8 mouse cellular contexts compared by ENCODE assay signal in genomic region chr3:95141952-95142616, GRCm38 (mm10). TPM values are rescaled to one million over a fixed set of nuclear protein-coding genes. Genes with fewer than 3 reads are reported as not detected.
A peak's percentile ranks its signal among the peaks of the same experiment; 100 is the strongest.
DNase-seq lines count a peak whose midpoint lies in the region; ATAC-seq and TF ChIP-seq lines count a peak whose summit lies in the region.

Gene Tnfaip8l2, minus strand, starts transcription at chr3:95142360.

- no peak within 1 kb of the TSS for H3K27ac ChIP-seq in hindbrain, embryonic 16.5 days (ENCODE audit: low read depth, low read length)
- H3K27ac ChIP-seq in hindbrain, postnatal 0 days: no peak within 1 kb of the TSS
- peak within 1 kb of the TSS; percentile 14; the same call in 1 of the 2 replicates for H3K27ac ChIP-seq in lung, postnatal 0 days (ENCODE audit: low read length)
- peak within 1 kb of the TSS; percentile 21; the same call in 1 of the 2 replicates for H3K27ac ChIP-seq in stomach, embryonic 15.5 days

- no peaks in the 10 kb centered on the region for H3K27me3 ChIP-seq in hindbrain, embryonic 16.5 days (replicated peaks; ENCODE audit: control insufficient read depth, insufficient read depth, low read length)
- H3K27me3 ChIP-seq in hindbrain, postnatal 0 days (ENCODE audit: insufficient read depth, low read length): no peaks in the 10 kb centered on the region
- H3K27me3 ChIP-seq in lung, postnatal 0 days (replicated peaks; ENCODE audit: insufficient read depth, low read length): no peaks in the 10 kb centered on the region
- H3K27me3 ChIP-seq in stomach, embryonic 15.5 days (replicated peaks): no peaks in the 10 kb centered on the region

- H3K9me3 ChIP-seq in hindbrain, embryonic 16.5 days (ENCODE audit: control insufficient read depth, low read length): no peaks in the 10 kb centered on the region
- no peaks in the 10 kb centered on the region for H3K9me3 ChIP-seq in hindbrain, postnatal 0 days (ENCODE audit: low read length)
- H3K9me3 ChIP-seq in lung, postnatal 0 days (ENCODE audit: low read length): no peaks in the 10 kb centered on the region
- H3K9me3 ChIP-seq in stomach, embryonic 15.5 days: no peaks in the 10 kb centered on the region

- intact Hi-C loops in left cerebral cortex, postnatal 14 days (cut with DNase I): loop anchor here (2.0 to 5.0 kb wide), 2 partner anchors 75 to 120 kb away; partner anchors contain the start of gene Gabpb2

- H3K9ac ChIP-seq in hindbrain, embryonic 16.5 days (ENCODE audit: low read depth, low read length): no peak within 1 kb of the TSS
- no peak within 1 kb of the TSS for H3K9ac ChIP-seq in hindbrain, postnatal 0 days (replicated peaks; ENCODE audit: low read length)
- no peak within 1 kb of the TSS for H3K9ac ChIP-seq in lung, postnatal 0 days (replicated peaks; ENCODE audit: low read depth)
- no peak within 1 kb of the TSS for H3K9ac ChIP-seq in stomach, embryonic 15.5 days

- 87% methylated on average over 10 of the region's 10 CpGs for WGBS in hindbrain, embryonic 16.5 days
- 82% methylated on average over 10 of the region's 10 CpGs for WGBS in hindbrain, postnatal 0 days
- WGBS in lung, postnatal 0 days: 75% methylated on average over 10 of the region's 10 CpGs
- 83% methylated on average over 10 of the region's 10 CpGs for WGBS in stomach, embryonic 15.5 days

- no peak for TF ChIP-seq CTCF in hindbrain, postnatal 0 days (IDR thresholded peaks at IDR 0.05; ENCODE audit: low read depth)
- TF ChIP-seq CTCF in lung, postnatal 0 days (IDR thresholded peaks at IDR 0.05): no peak

- no peak for TF ChIP-seq EP300 in lung, postnatal 0 days (IDR thresholded peaks at IDR 0.05)

- no peak within 1 kb of the TSS for H3K4me2 ChIP-seq in hindbrain, embryonic 16.5 days (ENCODE audit: low read length)
- H3K4me2 ChIP-seq in hindbrain, postnatal 0 days (ENCODE audit: low read depth, low read length): no peak within 1 kb of the TSS
- no peak within 1 kb of the TSS for H3K4me2 ChIP-seq in lung, postnatal 0 days (replicated peaks; ENCODE audit: low read depth, low read length)
- no peak within 1 kb of the TSS for H3K4me2 ChIP-seq in stomach, embryonic 15.5 days

- H3K4me3 ChIP-seq in hindbrain, embryonic 16.5 days (ENCODE audit: low read length): no peak within 1 kb of the TSS
- H3K4me3 ChIP-seq in hindbrain, postnatal 0 days (ENCODE audit: low read length): no peak within 1 kb of the TSS
- no peak within 1 kb of the TSS for H3K4me3 ChIP-seq in lung, postnatal 0 days (ENCODE audit: low read depth, low read length)
- peak within 1 kb of the TSS; percentile 15; the same call in 1 of the 2 replicates for H3K4me3 ChIP-seq in stomach, embryonic 15.5 days (replicated peaks)

- ATAC-seq in hindbrain, embryonic 16.5 days: peak; percentile 57; the same call in 1 of the 2 replicates
- no peak for ATAC-seq in hindbrain, postnatal 0 days
- ATAC-seq in erythroid progenitor cell, adult 5-6 weeks (replicated peaks; ENCODE audit: low FRiP score, poor library complexity, severe bottlenecking): peak; percentile 85
- ATAC-seq in lung, postnatal 0 days: peak; percentile 50; the same call in 1 of the 2 replicates
- ATAC-seq in stomach, embryonic 15.5 days (ENCODE audit: insufficient read depth, low FRiP score, low read depth): 0 out of 2 replicates have a peak, but pooled peaks have one; percentile 32

- no peak for DNase-seq in hindbrain, postnatal 0 days (ENCODE audit: low spot score)
- no peak for DNase-seq in lung, postnatal 0 days (ENCODE audit: low spot score)
- no peak for DNase-seq in kidney, postnatal 10 days
- no peak for DNase-seq in left cerebral cortex, postnatal 14 days (ENCODE audit: low spot score in 2 of 2)
- DNase-seq in testis, postnatal 14 days (ENCODE audit: low spot score): no peak

- H3K4me1 ChIP-seq in hindbrain, embryonic 16.5 days (ENCODE audit: control insufficient read depth, insufficient read depth, low read depth, low read length): no peaks in the 10 kb centered on the region
- H3K4me1 ChIP-seq in hindbrain, postnatal 0 days (ENCODE audit: insufficient read depth, low read length): no peaks in the 10 kb centered on the region
- H3K4me1 ChIP-seq in lung, postnatal 0 days (ENCODE audit: insufficient read depth, low read depth, low read length): no peaks in the 10 kb centered on the region
- H3K4me1 ChIP-seq in stomach, embryonic 15.5 days: no peaks in the 10 kb centered on the region

- peaks cover 8% of the 10 kb centered on the region; the same call in 1 of the 2 replicates for H3K36me3 ChIP-seq in hindbrain, embryonic 16.5 days (ENCODE audit: control insufficient read depth, insufficient read depth, low read length)
- peaks cover 6% of the 10 kb centered on the region; the same call in 1 of the 2 replicates for H3K36me3 ChIP-seq in hindbrain, postnatal 0 days (ENCODE audit: insufficient read depth, low read length)
- H3K36me3 ChIP-seq in lung, postnatal 0 days (ENCODE audit: insufficient read depth, low read length): no peaks in the 10 kb centered on the region
- H3K36me3 ChIP-seq in stomach, embryonic 15.5 days: peaks cover 9% of the 10 kb centered on the region

RNA-seq across cellular contexts. Expression of gene Tnfaip8l2, which starts in this region (rescaled TPM):
- polyA plus RNA-seq in hindbrain, embryonic 16.5 days (2015; fragmentation: Nextera tagmentation; extraction: Ambion mirVana): 3.0 and 3.3 TPM in 2 replicates
- 1.9 and 2.3 TPM in 2 replicates for total RNA-seq in hindbrain, postnatal 0 days (2014; rRNA removed)
- 3.1 and 3.6 TPM in 2 replicates for polyA plus RNA-seq in hindbrain, postnatal 0 days (2015; fragmentation: Nextera tagmentation; extraction: Ambion mirVana)
- total RNA-seq in erythroid progenitor cell, adult 5-6 weeks (2015; ENCODE audit: low replicate concordance): 7.5 and 18.0 TPM in 2 replicates
- 4.4 and 8.6 TPM in 2 replicates for total RNA-seq in erythroid progenitor cell, adult 5-6 weeks (2017; ENCODE audit: low replicate concordance)
- polyA plus RNA-seq in lung, postnatal 0 days (2015; fragmentation: Nextera tagmentation; extraction: Ambion mirVana): 9.0 and 9.7 TPM in 2 replicates
- 5.1 and 6.7 TPM in 2 replicates for polyA plus RNA-seq in stomach, embryonic 15.5 days (2015; fragmentation: Nextera tagmentation; extraction: Ambion mirVana)
- total RNA-seq in left cerebral cortex, postnatal 14 days (2021): 1 to 10 TPM; 1.8 to 3.1 TPM

Comparison
In these comparisons a context has a peak if more than half of its experiments do, and no peak if none do; other contexts are left out.
1. H3K27ac ChIP-seq: peak in lung, postnatal 0 days (single experiment) and stomach, embryonic 15.5 days (single experiment); none in hindbrain, embryonic 16.5 days (single experiment) and hindbrain, postnatal 0 days (single experiment).